28 mouse cellular contexts compared by ENCODE assay signal in the genomic region with DNA sequence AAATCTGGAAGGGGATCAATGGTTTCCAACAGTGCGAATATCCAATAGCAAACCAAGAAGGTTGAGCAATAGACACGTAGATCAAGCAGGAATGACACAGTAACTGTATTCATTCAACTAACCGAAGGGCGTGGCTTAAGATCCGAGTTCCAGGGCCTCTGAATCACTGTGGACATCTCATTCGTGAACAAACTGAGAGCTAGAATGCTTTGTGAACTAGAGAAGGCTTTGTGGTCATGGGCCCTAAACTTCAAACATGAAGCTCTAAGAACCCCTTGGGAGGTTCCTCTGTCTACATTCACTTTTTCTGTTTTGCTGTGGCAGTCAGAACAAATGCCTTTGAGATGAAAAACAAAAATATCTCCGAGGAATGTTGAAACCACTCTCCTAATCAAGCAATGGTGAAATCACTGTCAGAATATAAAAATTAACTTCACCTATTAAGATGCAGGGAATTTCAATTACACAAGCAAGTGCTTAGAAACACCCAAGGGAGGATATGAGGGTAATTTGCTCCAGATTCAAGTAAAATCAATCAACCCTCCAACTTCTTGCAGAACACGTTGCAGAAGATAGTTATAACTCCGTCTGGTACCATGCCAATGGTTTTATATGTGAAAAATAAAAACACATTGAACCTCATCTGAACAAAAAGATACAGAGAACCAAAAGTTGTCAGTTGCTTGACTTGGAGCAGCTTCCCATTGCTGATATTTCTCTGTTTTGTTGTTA. TPM values are rescaled to one million over a fixed set of nuclear protein-coding genes. Genes with fewer than 3 reads are reported as not detected.
DNase-seq lines count a peak whose midpoint lies in the region; ATAC-seq lines count a peak whose summit lies in the region.
"Had no signal": no experiment of that assay in that cellular context is flagged by ENCODE, and none has a peak within 500 bp of the region (broad histone marks: within the 10 kb centered on the region; RNA-seq: fewer than 3 reads in every experiment).

No protein-coding gene starts in this region.

- H3K4me2 ChIP-seq in lung, embryonic 15.5 days, result no peak overlapping the region
- H3K4me2 ChIP-seq: heart, embryonic 15.5 days; hindbrain, embryonic 14.5 days; midbrain, embryonic 15.5 days had no signal

- no peak for ATAC-seq in lung, embryonic 15.5 days (ENCODE audit: borderline replicate concordance, extremely low read depth, low FRiP score, low TSS enrichment)
- ATAC-seq: forebrain, postnatal 0 days; inflammation-experienced regulatory T-cells, adult 6 months; midbrain, embryonic 15.5 days had no signal

- peak overlapping the region; percentile 44; the same call in 1 of the 2 replicates for H3K27ac ChIP-seq in lung, embryonic 15.5 days
- peak overlapping the region; percentile 78 for H3K27ac ChIP-seq in brown adipose tissue, adult 24 weeks (replicated peaks; ENCODE audit: low read depth, low read length)
- no peak overlapping the region for H3K27ac ChIP-seq in midbrain, embryonic 10.5 days (replicated peaks)
- H3K27ac ChIP-seq: heart, embryonic 15.5 days; hindbrain, embryonic 14.5 days; kidney, postnatal 0 days; liver, embryonic 14.5 days; midbrain, embryonic 15.5 days had no signal

- no peak overlapping the region for H3K9ac ChIP-seq in lung, embryonic 15.5 days
- H3K9ac ChIP-seq: forebrain, postnatal 0 days; heart, embryonic 15.5 days; hindbrain, embryonic 14.5 days; liver, embryonic 14.5 days; midbrain, embryonic 15.5 days had no signal

- peak; percentile 52 for DNase-seq in gastrocnemius, adult 18-20 months (ENCODE audit: low spot score)
- no peak for DNase-seq in gastrocnemius, postnatal 14 days
- no peak for DNase-seq in lung, adult 18-20 months
- peak; percentile 51 for DNase-seq in skeletal muscle tissue, adult 2 months (ENCODE audit: low read depth, low spot score)
- DNase-seq in cerebellum, postnatal 10 days, result no peak
- DNase-seq in midbrain, embryonic 10.5 days (ENCODE audit: low spot score), result no peak
- DNase-seq: adrenal gland, postnatal 10 days; B cell, adult 2 months; cerebellum, adult 9-10 months; forebrain, postnatal 0 days; heart, postnatal 36 days; kidney, adult 2 months; layer of hippocampus, adult 9-11 months; lung, postnatal 4 days; right cerebral cortex, adult 18-20 months; right cerebral cortex, postnatal 4 days; thymus, adult 18-20 months had no signal

- H3K9me3 ChIP-seq in lung, embryonic 15.5 days, result no peaks in the 10 kb centered on the region
- no peaks in the 10 kb centered on the region for H3K9me3 ChIP-seq in midbrain, embryonic 10.5 days (replicated peaks)
- H3K9me3 ChIP-seq: heart, embryonic 15.5 days; midbrain, embryonic 15.5 days had no signal

- H3K36me3 ChIP-seq in lung, embryonic 15.5 days, result no peaks in the 10 kb centered on the region
- no peaks in the 10 kb centered on the region for H3K36me3 ChIP-seq in midbrain, embryonic 10.5 days
- H3K36me3 ChIP-seq: midbrain, embryonic 15.5 days had no signal

- no peaks in the 10 kb centered on the region for H3K27me3 ChIP-seq in lung, embryonic 15.5 days
- H3K27me3 ChIP-seq in midbrain, embryonic 10.5 days (ENCODE audit: low read depth, poor library complexity, severe bottlenecking), result no peaks in the 10 kb centered on the region
- H3K27me3 ChIP-seq: heart, embryonic 15.5 days; midbrain, embryonic 15.5 days had no signal

- 80% methylated on average over 9 of the region's 9 CpGs for WGBS in lung, embryonic 15.5 days
- 85% methylated on average over 9 of the region's 9 CpGs for WGBS in midbrain, embryonic 10.5 days

- peaks cover 12% of the 10 kb centered on the region; the same call in 1 of the 2 replicates for H3K4me1 ChIP-seq in lung, embryonic 15.5 days
- peaks cover 17% of the 10 kb centered on the region; the same call in 1 of the 2 replicates for H3K4me1 ChIP-seq in brown adipose tissue, adult 24 weeks (ENCODE audit: control insufficient read depth, insufficient read depth, insufficient read length, low read length)
- H3K4me1 ChIP-seq in midbrain, embryonic 10.5 days, result no peaks in the 10 kb centered on the region
- H3K4me1 ChIP-seq: midbrain, embryonic 15.5 days had no signal

- intact Hi-C loops in gastrocnemius, postnatal 14 days (cut with DNase I; ENCODE audit: low total_unique reads), result no loop called here

- H3K4me3 ChIP-seq in lung, embryonic 15.5 days, result no peak overlapping the region
- H3K4me3 ChIP-seq in brown adipose tissue, adult 24 weeks (ENCODE audit: insufficient read depth, low read depth, low read length), result no peak overlapping the region
- H3K4me3 ChIP-seq in midbrain, embryonic 10.5 days, result no peak overlapping the region
- H3K4me3 ChIP-seq: heart, embryonic 15.5 days; midbrain, embryonic 15.5 days had no signal

RNA-seq across cellular contexts. Expression of a gene that starts 29.6 kb away (rescaled TPM):
- 10 to 100 TPM; 13.7 to 19.2 TPM for total RNA-seq in gastrocnemius, adult 18-20 months (2021)
- total RNA-seq in gastrocnemius, postnatal 14 days (2021), result 10 to 100 TPM; 63.9 to 73.1 TPM
- 111 and 115 TPM in 2 replicates for polyA plus RNA-seq in lung, embryonic 15.5 days (2015; fragmentation: Nextera tagmentation; extraction: Ambion mirVana)
- 35.4 and 58.9 TPM in 2 replicates for polyA plus RNA-seq in brown adipose tissue, adult 24 weeks (2012; ENCODE audit: insufficient read depth, insufficient read length, missing spikeins)
- 10.8 and 13.9 TPM in 2 replicates for polyA plus RNA-seq in midbrain, embryonic 10.5 days (2016; fragmentation: Nextera tagmentation; extraction: Ambion mirVana)
- total RNA-seq: common myeloid progenitor, adult 5-6 weeks; megakaryocyte-erythroid progenitor cell, adult 5-6 weeks; MEL had no signal
- polyA plus RNA-seq: inflammation-experienced regulatory T-cells, adult 6 months had no signal

Comparison
In these comparisons a context has a peak if more than half of its experiments do, and no peak if none do; other contexts are left out.
1. DNase-seq: peak in gastrocnemius, adult 18-20 months (single experiment) and skeletal muscle tissue, adult 2 months (single experiment); none in gastrocnemius, postnatal 14 days (single experiment), lung, adult 18-20 months (0 of 2), cerebellum, postnatal 10 days (0 of 2) and midbrain, embryonic 10.5 days (single experiment).